In the genomic region with DNA sequence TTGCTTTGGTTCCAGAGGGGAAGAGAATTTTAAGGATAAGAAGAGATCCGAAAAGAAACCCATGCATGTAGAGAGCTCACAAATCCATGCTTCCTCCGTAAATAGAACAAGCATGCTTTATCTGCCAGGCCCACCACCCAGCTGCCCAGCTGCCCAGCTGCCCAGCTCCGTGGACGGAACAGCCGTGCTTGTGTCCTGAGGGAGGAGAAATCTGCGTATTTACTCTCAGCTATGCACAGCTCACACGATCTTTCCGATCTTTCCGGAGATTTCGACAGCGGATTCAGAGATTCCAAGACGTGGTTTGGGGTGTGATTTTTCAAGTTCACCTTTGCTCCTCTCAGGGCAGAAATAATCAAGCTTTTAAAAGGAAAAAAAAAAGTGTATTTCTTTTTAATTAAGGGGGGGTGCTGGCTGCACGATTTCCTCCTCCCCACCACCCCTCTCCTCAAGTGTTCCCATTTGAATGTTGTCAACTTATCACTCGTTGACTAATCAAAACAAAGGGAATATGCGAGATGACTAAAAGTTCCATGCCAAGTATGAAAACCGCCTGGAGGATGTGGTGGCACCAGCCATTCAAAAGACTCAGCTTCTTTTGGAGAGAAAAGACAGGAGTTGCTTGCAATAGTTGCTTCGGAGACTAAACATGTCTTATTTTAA, we compare ENCODE assay signal across 8 mouse cellular contexts.
DNase-seq lines count a peak whose midpoint lies in the region; ATAC-seq and TF ChIP-seq lines count a peak whose summit lies in the region.

No protein-coding gene starts in this region.

- peak overlapping the region; percentile 18 for H3K4me3 ChIP-seq in embryonic facial prominence, embryonic 13.5 days
- H3K4me3 ChIP-seq in hindbrain, embryonic 16.5 days (ENCODE audit: low read length): no peak overlapping the region
- peak overlapping the region; percentile 5 for H3K4me3 ChIP-seq in midbrain, postnatal 0 days (ENCODE audit: low read depth, low read length)

- H3K27ac ChIP-seq in embryonic facial prominence, embryonic 13.5 days: peak overlapping the region; percentile 51
- no peak overlapping the region for H3K27ac ChIP-seq in hindbrain, embryonic 16.5 days (ENCODE audit: low read depth, low read length)
- H3K27ac ChIP-seq in midbrain, postnatal 0 days (ENCODE audit: low read depth, low read length): peak overlapping the region; percentile 14; the same call in 1 of the 2 replicates

- TF ChIP-seq CTCF in midbrain, postnatal 0 days (IDR thresholded peaks at IDR 0.05): no peak

- H3K9me3 ChIP-seq in embryonic facial prominence, embryonic 13.5 days: no peaks in the 10 kb centered on the region
- no peaks in the 10 kb centered on the region for H3K9me3 ChIP-seq in hindbrain, embryonic 16.5 days (ENCODE audit: control insufficient read depth, low read length)
- H3K9me3 ChIP-seq in midbrain, postnatal 0 days (ENCODE audit: low read length): no peaks in the 10 kb centered on the region

- peak overlapping the region; percentile 54; the same call in 1 of the 2 replicates for H3K9ac ChIP-seq in embryonic facial prominence, embryonic 13.5 days
- H3K9ac ChIP-seq in hindbrain, embryonic 16.5 days (ENCODE audit: low read depth, low read length): no peak overlapping the region
- no peak overlapping the region; the same call in 1 of the 2 replicates for H3K9ac ChIP-seq in midbrain, postnatal 0 days (replicated peaks; ENCODE audit: low read length, poor library complexity, severe bottlenecking)

- intact Hi-C loops in left cerebral cortex, postnatal 4 days (cut with DNase I): no loop called here

- peak; percentile 43 for DNase-seq in left cerebral cortex, postnatal 4 days
- no peak for DNase-seq in left cerebral cortex, adult 8-10 months (ENCODE audit: low spot score in 2 of 2)
- peak; percentile 44 for DNase-seq in midbrain, postnatal 0 days (ENCODE audit: low spot score)
- DNase-seq in T-cell, adult 2 months (ENCODE audit: low spot score): no peak
- DNase-seq in cerebellum, adult 11 months: no peak
- DNase-seq in left cerebral cortex, adult 9 months (ENCODE audit: low spot score in 2 of 2): no peak

- H3K36me3 ChIP-seq in embryonic facial prominence, embryonic 13.5 days: no peaks in the 10 kb centered on the region
- H3K36me3 ChIP-seq in hindbrain, embryonic 16.5 days (ENCODE audit: control insufficient read depth, insufficient read depth, low read length): no peaks in the 10 kb centered on the region
- H3K36me3 ChIP-seq in midbrain, postnatal 0 days (ENCODE audit: insufficient read depth, low read length): no peaks in the 10 kb centered on the region

- no peak for ATAC-seq in embryonic facial prominence, embryonic 13.5 days (ENCODE audit: insufficient number of reproducible peaks, insufficient read depth, low FRiP score, low TSS enrichment, low read depth)
- ATAC-seq in hindbrain, embryonic 16.5 days: peak; percentile 63; the same call in 1 of the 2 replicates
- peak; percentile 62; the same call in 1 of the 2 replicates for ATAC-seq in midbrain, postnatal 0 days (ENCODE audit: low FRiP score)

- no peaks in the 10 kb centered on the region for H3K27me3 ChIP-seq in embryonic facial prominence, embryonic 13.5 days
- no peaks in the 10 kb centered on the region for H3K27me3 ChIP-seq in hindbrain, embryonic 16.5 days (replicated peaks; ENCODE audit: control insufficient read depth, insufficient read depth, low read length)
- no peaks in the 10 kb centered on the region for H3K27me3 ChIP-seq in midbrain, postnatal 0 days (ENCODE audit: insufficient read depth, low read length)

- H3K4me2 ChIP-seq in embryonic facial prominence, embryonic 13.5 days: peak overlapping the region; percentile 52
- peak overlapping the region; percentile 28 for H3K4me2 ChIP-seq in hindbrain, embryonic 16.5 days (ENCODE audit: low read length)
- H3K4me2 ChIP-seq in midbrain, postnatal 0 days (ENCODE audit: low read depth, low read length, poor library complexity, severe bottlenecking): peak overlapping the region; percentile 37

- 29% methylated on average over 17 of the region's 17 CpGs for WGBS in embryonic facial prominence, embryonic 13.5 days
- WGBS in hindbrain, embryonic 16.5 days: 53% methylated on average over 17 of the region's 17 CpGs
- WGBS in midbrain, postnatal 0 days: 40% methylated on average over 17 of the region's 17 CpGs

- H3K4me1 ChIP-seq in embryonic facial prominence, embryonic 13.5 days: peaks cover 18% of the 10 kb centered on the region
- H3K4me1 ChIP-seq in hindbrain, embryonic 16.5 days (ENCODE audit: control insufficient read depth, insufficient read depth, low read depth, low read length): no peaks in the 10 kb centered on the region
- no peaks in the 10 kb centered on the region; the same call in 1 of the 2 replicates for H3K4me1 ChIP-seq in midbrain, postnatal 0 days (ENCODE audit: insufficient read depth, low read length)

Comparison
In these comparisons a context has a peak if more than half of its experiments do, and no peak if none do; other contexts are left out.
1. DNase-seq: peak in left cerebral cortex, postnatal 4 days (single experiment) and midbrain, postnatal 0 days (single experiment); none in left cerebral cortex, adult 8-10 months (0 of 2), T-cell, adult 2 months (single experiment), cerebellum, adult 11 months (single experiment) and left cerebral cortex, adult 9 months (0 of 2).
2. Peak in every context shown above with its lines, with median percentiles within 50 percentile points of each other: H3K4me2 ChIP-seq.